Mouse (Mus musculus) lung, postnatal 36 days (tissue): Measurements from ENCODE around the gene Fcrl5.
A peak's percentile ranks its signal among the peaks of the same experiment; 100 is the strongest.

Experiments
- DNase-seq: peaks from one replicate; pipeline ENCODE4 v3.0.0; 2022; ENCODE audit warnings: mixed read lengths

Gene Fcrl5

GRCm38 (mm10) chr3:87533667-87534378, 98.2 kb downstream of the Fcrl5 start:
- DNase-seq: peak; percentile 33

- DNase-seq: no peak
These were observed 102.5 kb downstream of the Fcrl5 start for GRCm38 (mm10) chr3:87538034-87538433.

- no peak for DNase-seq
These were observed 104.6 kb downstream of the Fcrl5 start for GRCm38 (mm10) chr3:87540028-87540675.

- no peak for DNase-seq
These were observed 105.1 kb downstream of the Fcrl5 start for GRCm38 (mm10) chr3:87540714-87541113.

GRCm38 (mm10) chr3:87542481-87543215, 107.1 kb downstream of the Fcrl5 start:
- no peak for DNase-seq

GRCm38 (mm10) chr3:87545554-87545953, 110.0 kb downstream of the Fcrl5 start:
- DNase-seq: no peak

- DNase-seq: no peak
These were observed 110.7 kb downstream of the Fcrl5 start for GRCm38 (mm10) chr3:87546291-87546721.

- no peak for DNase-seq
These were observed 114.3 kb downstream of the Fcrl5 start for GRCm38 (mm10) chr3:87549908-87550307.
